Mouse (Mus musculus): ENCODE data around the gene Cpeb2. TPM values are rescaled to one million over a fixed set of nuclear protein-coding genes. Genes with fewer than 3 reads are reported as not detected.

Cpeb2 gene
- total RNA-seq, 2 experiments from 2014 or later, result 1.8 to 12.1 TPM

GRCm38 (mm10) chr5:43236476-43236875 lies 3.5 kb downstream of the Cpeb2 start:
- no peak for ATAC-seq (replicated peaks; ENCODE audit: low FRiP score, poor library complexity, severe bottlenecking)

- ATAC-seq (replicated peaks; ENCODE audit: low FRiP score, poor library complexity, severe bottlenecking), result no peak
Measured at GRCm38 (mm10) chr5:43237238-43237637, 4.3 kb downstream of the Cpeb2 start.

DNA sequence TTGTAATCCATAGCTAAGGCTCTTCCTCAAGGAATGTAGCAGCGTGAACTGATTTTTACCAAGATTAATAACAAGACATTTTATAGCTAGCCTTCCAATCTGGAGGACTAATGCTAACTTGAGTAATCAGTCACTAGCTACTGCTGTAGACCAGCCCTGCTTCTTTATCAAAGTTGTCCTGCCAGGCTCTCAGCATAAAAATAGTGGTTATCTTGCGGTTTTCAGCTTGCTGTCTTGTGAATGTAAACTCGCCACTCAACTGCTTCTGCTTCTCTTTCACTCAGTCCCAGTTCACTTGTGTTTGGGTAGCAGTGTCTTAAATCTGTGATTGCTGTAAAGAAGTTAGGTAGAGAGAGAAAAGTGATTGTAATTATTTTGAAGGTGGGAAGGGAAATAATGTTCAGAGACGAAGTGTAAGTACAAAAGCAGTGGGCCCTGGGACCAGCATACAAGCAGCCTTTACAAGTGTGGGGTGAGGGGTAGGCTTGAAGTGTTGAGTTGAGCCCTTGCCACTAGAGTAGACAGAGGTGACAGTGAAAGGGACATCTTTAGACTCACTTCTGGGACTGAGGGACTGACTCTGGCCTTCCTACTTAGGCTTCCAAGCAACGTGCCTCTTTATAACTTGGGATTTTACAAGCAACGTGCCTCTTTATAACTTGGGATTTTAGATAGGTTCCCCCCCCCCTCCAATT lies 6.3 kb downstream of the Cpeb2 start:
- no peak for ATAC-seq (replicated peaks; ENCODE audit: low FRiP score, poor library complexity, severe bottlenecking)

DNA sequence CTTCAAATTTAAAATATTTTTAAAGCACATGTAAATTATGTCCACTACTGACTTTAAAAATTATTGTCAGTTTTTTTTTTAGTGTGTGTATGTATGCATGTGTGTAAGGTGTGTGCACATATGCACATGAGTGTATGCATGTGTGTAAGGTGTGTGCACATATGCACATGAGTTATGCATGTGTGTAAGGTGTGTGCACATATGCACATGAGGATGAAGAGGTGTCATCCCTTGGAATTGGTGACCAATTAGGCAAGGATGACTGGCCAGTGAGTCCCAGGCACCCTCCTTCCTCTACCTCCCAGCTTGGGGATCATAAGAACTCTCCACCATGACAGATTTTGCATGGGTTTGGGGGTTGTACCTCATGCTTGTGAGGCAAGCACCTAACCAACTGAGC lies 7.8 kb downstream of the Cpeb2 start:
- no peak for ATAC-seq (replicated peaks; ENCODE audit: low FRiP score, poor library complexity, severe bottlenecking)

GRCm38 (mm10) chr5:43246236-43246635 lies 13.3 kb downstream of the Cpeb2 start:
- ATAC-seq (replicated peaks; ENCODE audit: low FRiP score, poor library complexity, severe bottlenecking), result no peak

DNA sequence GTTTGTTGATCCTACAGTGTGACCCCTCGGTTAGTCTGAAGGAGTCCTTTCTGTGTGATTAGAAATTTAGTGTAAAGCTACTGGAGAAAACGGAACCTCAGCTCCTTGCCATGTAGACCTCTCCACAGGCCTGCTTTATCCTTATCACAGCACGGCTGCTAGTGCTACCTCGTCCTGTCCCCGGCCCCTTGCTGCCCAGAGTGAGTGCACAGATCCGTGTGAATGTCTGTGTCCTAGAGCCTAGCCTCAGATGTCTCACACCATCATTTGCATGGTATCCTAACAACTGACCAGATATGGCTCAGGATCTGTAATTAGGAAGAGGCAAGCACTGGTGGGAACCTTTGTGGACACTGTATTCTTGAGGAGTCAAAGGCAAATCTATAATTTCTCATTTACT lies 14.0 kb downstream of the Cpeb2 start:
- ATAC-seq (replicated peaks; ENCODE audit: low FRiP score, poor library complexity, severe bottlenecking), result no peak

DNA sequence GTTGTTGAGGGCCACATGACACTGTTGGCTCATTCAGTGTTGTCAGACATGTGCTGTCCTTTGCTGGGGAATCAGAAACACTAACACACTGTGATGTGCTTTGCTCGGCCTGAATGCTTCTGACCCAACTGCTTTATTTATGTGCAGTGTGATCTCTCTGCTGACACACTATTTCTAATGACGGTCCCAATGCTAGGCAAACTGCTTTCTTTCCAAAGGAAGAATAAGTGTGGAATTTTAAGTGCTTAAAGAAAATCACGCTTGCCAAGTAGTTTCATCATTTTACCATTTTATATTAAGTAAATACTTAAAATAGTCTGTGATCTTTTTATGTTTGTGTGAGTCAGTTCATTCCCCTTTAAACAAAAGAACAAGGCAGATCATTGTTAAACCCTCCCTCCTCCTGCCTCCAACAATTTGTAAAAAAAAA lies 15.0 kb downstream of the Cpeb2 start:
- ATAC-seq (replicated peaks; ENCODE audit: low FRiP score, poor library complexity, severe bottlenecking), result no peak

- no peak for ATAC-seq (replicated peaks; ENCODE audit: low FRiP score, poor library complexity, severe bottlenecking)
Measured at GRCm38 (mm10) chr5:43257490-43257889, 24.5 kb downstream of the Cpeb2 start.

DNA sequence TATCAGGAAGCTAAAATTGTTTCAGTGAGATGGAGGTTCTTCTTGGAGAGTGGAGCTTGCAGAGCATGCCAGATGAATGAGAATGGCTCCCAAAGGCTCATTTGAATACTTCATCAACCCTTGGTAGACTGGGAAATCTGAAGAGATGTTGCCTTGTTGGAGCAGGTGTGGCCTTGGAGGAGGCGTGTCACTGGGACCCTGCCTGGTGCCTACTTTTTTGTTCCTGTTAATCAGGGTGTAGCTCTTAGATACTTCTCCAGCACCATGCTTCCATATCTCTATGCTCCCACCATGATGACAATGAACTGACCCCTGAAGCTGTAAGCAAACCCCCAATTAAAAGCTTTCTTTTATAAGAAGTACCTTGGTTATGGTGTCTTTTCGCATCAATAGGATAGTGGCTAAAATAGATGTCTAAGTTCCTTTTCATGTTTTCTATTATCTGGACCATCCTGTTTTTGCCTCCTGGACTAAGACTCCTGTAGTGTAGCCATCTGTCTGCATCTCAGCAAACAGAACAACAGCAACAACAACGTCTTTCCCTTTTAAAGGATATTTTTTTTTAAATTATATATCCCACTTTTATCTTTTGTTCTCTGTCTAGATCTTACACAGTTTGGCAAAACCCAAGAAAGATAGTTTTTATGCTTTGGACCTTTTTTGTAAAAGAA lies 25.6 kb downstream of the Cpeb2 start:
- no peak for ATAC-seq (replicated peaks; ENCODE audit: low FRiP score, poor library complexity, severe bottlenecking)

DNA sequence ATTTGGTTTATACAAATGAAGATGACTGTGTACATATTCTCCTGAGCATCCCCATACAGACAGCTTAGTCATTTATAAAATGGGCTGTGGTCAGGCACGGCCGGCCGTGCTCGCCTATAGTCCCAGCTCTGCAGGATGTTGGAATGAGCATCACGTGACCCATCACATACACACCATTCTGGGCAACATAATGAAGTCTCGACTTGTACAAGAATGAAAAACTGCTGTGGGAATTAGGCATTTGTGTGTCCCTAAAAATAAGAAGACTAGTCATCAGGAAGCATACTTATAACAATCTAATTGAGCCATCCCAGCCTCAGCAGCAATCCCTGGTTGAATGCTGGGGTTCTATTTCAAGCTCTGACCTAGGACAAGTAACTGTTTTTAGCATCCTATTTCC lies 28.8 kb downstream of the Cpeb2 start:
- ATAC-seq (replicated peaks; ENCODE audit: low FRiP score, poor library complexity, severe bottlenecking), result no peak

DNA sequence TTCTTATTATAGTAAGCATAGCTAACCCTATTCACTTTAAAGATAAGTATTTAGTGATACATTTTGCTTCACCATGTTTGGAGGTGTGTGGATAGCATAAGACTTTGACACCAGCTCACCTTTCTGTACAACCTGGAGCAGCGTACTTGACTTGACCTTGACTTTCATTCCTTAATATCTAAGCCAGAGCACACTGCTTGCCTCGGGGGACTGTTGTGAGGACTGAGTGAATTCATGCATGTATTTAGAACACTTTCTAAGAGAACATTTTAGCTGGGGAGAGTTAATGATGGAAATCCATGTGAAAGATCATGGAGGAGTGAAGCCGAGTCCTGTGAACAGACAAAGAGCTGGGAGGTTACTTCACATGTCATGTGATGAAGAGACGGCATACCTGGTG lies 31.0 kb downstream of the Cpeb2 start:
- ATAC-seq (replicated peaks; ENCODE audit: low FRiP score, poor library complexity, severe bottlenecking), result no peak

DNA sequence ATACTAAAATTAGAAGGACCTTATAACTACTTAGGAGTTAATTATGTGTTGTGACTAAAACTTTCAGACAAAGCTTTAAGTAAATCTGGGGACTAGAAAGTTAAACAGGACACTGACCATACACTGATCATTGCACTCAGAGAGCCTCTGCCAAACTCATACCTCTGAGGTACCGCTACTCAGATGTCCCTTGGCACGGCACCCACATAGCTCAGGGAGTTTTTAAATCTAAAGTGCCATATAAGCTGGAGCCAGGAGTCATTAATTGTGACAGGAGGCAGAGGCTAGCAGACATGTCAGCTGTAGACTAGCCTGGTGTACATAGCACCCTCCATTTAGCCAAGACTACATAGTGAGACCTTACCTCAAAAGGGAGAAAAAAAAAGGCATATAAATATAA lies 31.7 kb downstream of the Cpeb2 start:
- no peak for ATAC-seq (replicated peaks; ENCODE audit: low FRiP score, poor library complexity, severe bottlenecking)

- no peak for ATAC-seq (replicated peaks; ENCODE audit: low FRiP score, poor library complexity, severe bottlenecking)
Measured at GRCm38 (mm10) chr5:43277982-43278381, 45.0 kb downstream of the Cpeb2 start.

- no peak for ATAC-seq (replicated peaks; ENCODE audit: low FRiP score, poor library complexity, severe bottlenecking)
Measured at GRCm38 (mm10) chr5:43279774-43280173, 46.8 kb downstream of the Cpeb2 start.

DNA sequence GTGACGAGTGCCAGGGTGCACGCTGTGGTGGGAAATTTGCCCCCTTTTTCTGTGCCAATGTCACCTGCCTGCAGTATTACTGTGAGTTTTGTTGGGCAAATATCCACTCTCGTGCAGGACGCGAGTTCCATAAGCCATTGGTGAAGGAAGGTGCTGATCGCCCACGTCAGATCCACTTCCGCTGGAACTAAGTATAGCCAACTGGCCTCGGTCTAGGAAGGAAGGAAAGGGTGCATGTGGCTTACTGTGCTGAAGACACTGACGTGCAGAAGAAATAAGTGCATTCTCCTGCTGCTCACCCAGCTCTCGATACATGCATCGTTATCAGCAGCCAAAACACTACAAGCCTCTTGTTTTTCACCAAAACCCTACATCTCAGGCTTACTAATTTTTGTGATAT lies 52.8 kb downstream of the Cpeb2 start:
- no peak for ATAC-seq (replicated peaks; ENCODE audit: low FRiP score, poor library complexity, severe bottlenecking)

DNA sequence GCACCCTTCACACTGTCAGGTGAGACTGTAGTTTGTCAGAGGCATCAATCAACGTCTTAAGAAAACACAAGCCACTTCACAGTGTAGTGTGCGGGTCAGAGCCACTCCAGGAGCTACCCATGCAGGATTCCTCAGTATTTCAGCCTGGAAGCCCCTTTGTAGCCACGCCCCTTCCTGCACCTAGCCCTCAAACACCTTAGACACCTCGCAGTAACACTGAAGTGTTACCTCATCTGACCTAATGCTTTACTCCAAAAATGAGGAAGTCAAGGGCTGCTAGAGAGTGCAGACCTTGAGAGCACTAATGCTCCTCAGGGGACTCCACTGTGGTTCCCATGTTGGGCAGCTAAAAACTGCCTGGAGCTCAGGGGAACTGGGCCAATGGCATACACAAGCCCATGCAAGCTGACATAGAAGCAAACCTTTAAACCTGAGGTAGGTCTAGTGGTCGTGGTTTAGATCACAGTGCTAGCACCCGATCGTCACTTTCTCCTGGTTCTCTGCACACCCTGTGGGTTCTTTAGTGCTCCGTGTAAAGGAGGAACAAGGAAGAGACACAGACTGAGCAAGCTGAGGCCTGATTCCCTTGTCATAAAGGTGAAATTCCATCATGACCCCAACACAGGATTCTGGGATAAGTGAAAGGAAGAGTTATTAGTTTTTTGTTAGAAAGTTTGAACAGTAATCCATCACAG lies 56.9 kb downstream of the Cpeb2 start:
- no peak for ATAC-seq (replicated peaks; ENCODE audit: low FRiP score, poor library complexity, severe bottlenecking)

DNA sequence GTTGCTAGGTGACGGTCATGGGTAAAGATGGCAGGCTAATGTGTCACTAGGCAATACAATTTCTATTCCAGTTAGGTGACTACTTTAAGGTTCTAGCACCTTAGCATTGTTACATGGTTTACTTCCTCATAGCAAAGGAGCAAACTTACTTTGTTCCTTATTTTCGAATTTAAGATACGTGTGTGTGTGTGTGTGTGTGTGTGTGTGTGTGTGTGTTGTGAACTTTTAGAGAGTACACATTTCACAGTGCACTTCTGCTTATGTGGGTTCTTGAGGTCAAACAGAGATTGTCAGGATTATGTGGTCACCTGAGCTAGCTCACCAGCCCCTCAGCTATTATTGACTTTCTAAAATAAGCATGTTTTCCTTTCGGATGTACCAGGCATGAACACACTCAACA lies 60.2 kb downstream of the Cpeb2 start:
- ATAC-seq (replicated peaks; ENCODE audit: low FRiP score, poor library complexity, severe bottlenecking), result no peak

- ATAC-seq (replicated peaks; ENCODE audit: low FRiP score, poor library complexity, severe bottlenecking), result no peak
Measured at GRCm38 (mm10) chr5:43297459-43297858, 64.5 kb downstream of the Cpeb2 start.

GRCm38 (mm10) chr5:43298975-43299374 lies 66.0 kb downstream of the Cpeb2 start:
- ATAC-seq (replicated peaks; ENCODE audit: low FRiP score, poor library complexity, severe bottlenecking), result no peak

DNA sequence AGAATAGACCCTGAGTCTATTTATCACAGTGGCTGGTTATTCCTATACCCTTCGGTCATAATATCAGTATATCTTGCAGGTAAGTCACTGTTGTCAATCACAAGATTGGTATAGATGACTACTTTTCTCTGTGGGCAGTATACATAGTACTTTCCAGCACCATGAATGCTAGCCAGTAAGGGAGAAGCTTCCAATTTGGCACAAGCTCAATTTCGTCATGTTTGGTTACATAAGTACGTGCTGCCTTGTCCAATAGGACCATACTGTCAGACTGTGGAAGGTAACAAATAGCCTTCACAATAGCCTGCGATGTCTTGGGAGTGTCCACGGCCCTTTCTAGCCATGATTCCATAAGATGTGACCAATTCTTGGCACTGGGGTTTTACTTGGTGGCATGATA lies 67.1 kb downstream of the Cpeb2 start:
- ATAC-seq (replicated peaks; ENCODE audit: low FRiP score, poor library complexity, severe bottlenecking), result no peak

DNA sequence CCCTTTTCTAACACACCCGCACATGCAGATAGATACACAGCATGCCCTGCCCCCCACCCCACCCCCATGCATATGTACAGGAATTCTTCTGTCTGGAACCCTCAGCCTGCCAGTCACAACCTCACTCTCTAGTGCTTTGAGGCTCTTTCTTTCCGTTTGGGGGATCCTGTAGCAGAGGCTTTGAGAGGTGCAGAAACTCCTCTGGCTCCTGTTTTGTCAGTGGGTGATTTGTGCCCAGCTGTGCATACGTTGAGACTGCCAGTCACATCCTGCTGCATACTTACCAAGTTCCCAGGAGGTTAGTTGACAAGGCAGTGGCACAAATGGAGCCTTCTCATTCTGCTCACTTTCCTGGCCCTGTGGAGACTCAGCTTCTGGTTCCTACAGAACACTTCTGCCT lies 68.0 kb downstream of the Cpeb2 start:
- no peak for ATAC-seq (replicated peaks; ENCODE audit: low FRiP score, poor library complexity, severe bottlenecking)

All from erythroblast, adult 5-6 weeks (primary cell).